Mouse (Mus musculus) splenic B cell, adult 2 months (primary cell): ENCODE data around the gene Ankrd6.

Experiments used
- DNase-seq: peaks from one replicate; pipeline ENCODE4 v3.0.0-alpha.2; 2011; ENCODE audit warnings: low read depth, low spot score
- H3K27me3 ChIP-seq: 2 replicates; pipeline ENCODE4 v1.6.1; 2012; ENCODE audit warnings: mild to moderate bottlenecking, low read length, moderate library complexity, mixed read lengths; ENCODE audit not compliant: control insufficient read depth, poor library complexity, insufficient read depth, severe bottlenecking
- H3K36me3 ChIP-seq: 2 replicates; pipeline ENCODE4 v1.6.1; 2012; ENCODE audit warnings: mild to moderate bottlenecking, low read length, moderate library complexity, mixed read lengths; ENCODE audit not compliant: control insufficient read depth, poor library complexity, insufficient read depth, severe bottlenecking

The Ankrd6 gene

DNA sequence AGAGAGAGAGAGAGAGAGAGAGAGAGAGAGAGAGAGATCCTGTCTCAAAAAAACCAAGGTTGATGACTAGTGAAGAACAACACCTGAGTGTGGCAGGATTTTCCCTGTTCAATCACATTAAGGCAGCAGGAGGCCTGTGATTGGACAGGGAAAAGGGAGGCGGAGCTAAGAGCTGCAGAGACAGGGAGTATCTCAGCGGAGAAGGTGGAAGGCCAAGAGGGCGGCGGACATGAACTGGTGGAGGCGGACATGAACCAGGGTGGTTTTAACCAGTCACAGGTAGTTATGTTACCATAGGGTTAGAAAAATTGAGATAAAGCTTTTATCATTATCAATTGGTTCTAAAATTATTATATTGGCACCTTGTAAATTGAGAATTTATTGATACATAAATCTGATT is 20.9 kb downstream of the Ankrd6 start:
- Histone ChIP-seq H3K36me3 (no peaks in the 10 kb centered on the region), H3K27me3 (no peaks in the 10 kb centered on the region)
- no peak for DNase-seq

DNA sequence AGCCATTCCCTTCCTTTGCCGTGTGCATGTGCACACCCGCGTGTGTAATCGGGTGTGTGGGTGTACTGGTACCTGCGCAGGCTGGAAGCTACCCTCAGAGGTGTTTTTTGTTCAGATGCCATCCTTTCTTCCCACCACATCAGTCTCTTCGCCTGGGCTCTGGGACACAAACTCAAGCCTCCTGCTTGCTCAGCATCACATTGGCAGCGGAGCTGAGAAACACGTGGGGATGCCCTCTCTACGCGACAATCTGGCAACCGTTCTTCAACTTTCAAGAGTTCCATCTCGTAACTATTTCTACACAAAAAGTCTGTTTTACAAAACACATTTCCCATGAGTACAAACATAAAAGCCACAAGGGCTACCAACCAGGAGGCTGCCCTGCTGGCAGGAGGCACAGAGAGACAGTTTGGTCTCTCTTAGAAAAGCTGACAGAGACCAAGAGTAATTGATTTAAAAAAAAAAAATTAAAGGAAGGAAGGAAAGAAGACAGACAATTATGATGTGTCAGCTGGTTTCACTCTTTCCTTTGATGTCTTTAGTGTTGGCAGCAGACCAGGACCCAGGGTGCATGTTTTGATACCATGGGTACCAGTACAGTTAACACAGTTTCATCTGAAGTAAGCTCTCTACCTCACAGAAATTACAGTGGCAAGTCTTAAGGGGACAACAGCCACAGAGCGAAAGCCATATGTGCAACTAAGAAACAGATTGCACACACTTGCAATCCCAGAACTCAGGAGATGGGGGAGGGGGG is 21.8 kb downstream of the Ankrd6 start:
- no peaks in the 10 kb centered on the region for H3K36me3 ChIP-seq
- H3K27me3 ChIP-seq, result no peaks in the 10 kb centered on the region
- DNase-seq, result no peak

DNA sequence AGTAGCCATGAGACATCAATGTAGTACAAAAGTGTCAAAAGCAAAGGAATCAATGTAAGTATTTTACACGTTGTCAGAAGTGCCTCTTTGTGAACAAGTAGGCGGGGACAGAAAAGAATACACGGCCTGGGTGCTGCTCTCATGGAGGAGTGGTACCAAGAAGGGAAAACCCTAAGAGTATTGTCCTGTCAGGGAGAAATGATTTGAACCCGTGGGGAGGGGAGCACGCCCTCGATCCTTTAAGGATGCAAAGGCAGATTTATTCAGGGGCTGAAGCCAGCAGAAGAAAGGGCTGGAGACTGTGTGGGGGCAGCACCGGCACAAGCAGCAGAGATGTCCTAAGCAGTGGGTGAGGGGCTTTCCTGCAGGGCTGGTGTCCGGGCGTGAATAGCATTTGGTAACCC is 26.7 kb downstream of the Ankrd6 start:
- Histone ChIP-seq H3K27me3 (no peaks in the 10 kb centered on the region), H3K36me3 (no peaks in the 10 kb centered on the region)
- DNase-seq, result no peak

DNA sequence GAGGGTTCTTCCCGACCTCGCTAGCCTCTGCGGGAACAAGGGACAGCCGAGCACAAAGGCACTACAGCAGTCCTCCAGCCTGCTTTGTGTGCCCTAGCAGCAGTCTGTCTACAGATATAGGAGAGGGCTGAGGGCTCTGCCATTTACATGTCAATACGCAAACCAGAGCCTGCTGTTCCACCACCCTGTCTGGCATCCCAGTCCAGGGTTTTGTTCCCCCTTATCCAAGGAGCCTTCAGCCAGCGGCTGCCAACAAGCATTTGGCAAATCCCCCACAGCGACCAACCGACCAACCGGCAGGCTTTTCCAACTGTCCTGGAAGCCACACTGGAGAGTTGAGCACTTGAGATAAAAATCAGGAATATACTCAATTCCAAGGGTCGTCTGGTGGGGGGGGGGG is 27.2 kb downstream of the Ankrd6 start:
- DNase-seq, result no peak
- no peaks in the 10 kb centered on the region for H3K36me3 ChIP-seq

GRCm38 (mm10) chr4:32922871-32923270 is 27.8 kb downstream of the Ankrd6 start:
- Histone ChIP-seq H3K36me3 (no peaks in the 10 kb centered on the region), H3K27me3 (no peaks in the 10 kb centered on the region)
- DNase-seq, result no peak

More for the DNA sequence above, 27.2 kb downstream of the Ankrd6 start:
- no peaks in the 10 kb centered on the region for H3K27me3 ChIP-seq

GRCm38 (mm10) chr4:32920863-32921262 is 29.8 kb downstream of the Ankrd6 start:
- Histone ChIP-seq H3K27me3 (no peaks in the 10 kb centered on the region), H3K36me3 (no peaks in the 10 kb centered on the region)
- DNase-seq, result no peak

GRCm38 (mm10) chr4:32918571-32918970 is 32.1 kb downstream of the Ankrd6 start:
- DNase-seq, result no peak
- Histone ChIP-seq H3K36me3 (no peaks in the 10 kb centered on the region), H3K27me3 (no peaks in the 10 kb centered on the region)

DNA sequence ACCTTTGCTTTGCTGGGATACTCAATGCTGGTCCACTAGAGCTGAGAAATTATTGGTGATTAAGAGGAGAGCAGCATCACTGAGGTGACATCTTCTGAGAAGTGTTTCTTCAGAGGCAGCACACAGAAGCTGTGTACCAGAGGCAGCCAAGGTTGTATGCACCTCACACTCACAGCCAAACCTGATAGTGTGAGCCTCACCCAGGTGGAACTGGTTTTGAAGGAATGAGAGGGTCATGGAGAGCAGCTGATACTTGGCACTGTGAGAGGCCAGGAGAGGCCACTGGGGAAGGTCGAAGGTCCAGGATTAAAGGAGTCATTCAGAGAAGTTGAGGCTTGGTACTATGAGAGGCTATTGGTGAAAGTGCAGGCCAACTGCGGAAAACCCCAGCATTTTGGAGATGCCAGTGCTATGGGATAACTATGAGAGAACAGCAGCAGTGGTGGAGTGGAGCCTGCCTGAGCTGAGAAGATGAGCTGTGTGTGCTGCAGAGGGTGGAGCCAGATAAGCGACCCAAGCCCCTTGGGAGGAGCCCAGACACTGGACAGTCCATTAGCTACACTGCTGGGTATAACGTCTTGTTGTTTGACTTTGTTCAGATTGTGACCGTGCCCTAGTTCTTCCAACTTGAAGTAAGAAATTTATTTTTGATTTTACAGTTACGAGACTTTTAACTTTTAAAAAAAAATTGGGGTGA is 33.8 kb downstream of the Ankrd6 start:
- Histone ChIP-seq H3K36me3 (no peaks in the 10 kb centered on the region), H3K27me3 (no peaks in the 10 kb centered on the region)
- no peak for DNase-seq

DNA sequence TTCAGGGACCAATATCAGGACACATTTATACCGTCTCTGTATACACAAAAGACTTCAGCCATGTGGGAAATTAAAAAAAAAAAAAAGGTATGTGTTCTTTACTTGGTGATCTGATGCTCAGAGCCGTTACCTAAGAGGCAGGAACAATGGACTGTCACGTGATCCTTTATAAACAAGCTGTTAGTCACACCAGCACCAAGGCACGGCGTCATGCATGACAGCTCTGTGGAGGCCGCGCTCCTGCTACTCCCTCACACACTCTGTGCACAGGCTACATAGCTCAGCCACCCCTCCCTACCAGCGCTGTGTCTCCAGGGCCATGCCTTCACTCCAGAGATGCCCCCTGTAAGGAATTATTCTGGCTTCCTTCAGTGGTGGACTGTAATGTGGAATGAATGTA is 34.7 kb downstream of the Ankrd6 start:
- no peak for DNase-seq
- Histone ChIP-seq H3K36me3 (no peaks in the 10 kb centered on the region), H3K27me3 (no peaks in the 10 kb centered on the region)

- Histone ChIP-seq H3K36me3 (no peaks in the 10 kb centered on the region), H3K27me3 (no peaks in the 10 kb centered on the region)
- DNase-seq, result no peak
Observed at GRCm38 (mm10) chr4:32909996-32910395, 40.6 kb downstream of the Ankrd6 start.

- H3K27me3 ChIP-seq, result no peaks in the 10 kb centered on the region
- DNase-seq, result no peak
- H3K36me3 ChIP-seq, result no peaks in the 10 kb centered on the region
Observed at GRCm38 (mm10) chr4:32909241-32909979, 41.2 kb downstream of the Ankrd6 start.

DNA sequence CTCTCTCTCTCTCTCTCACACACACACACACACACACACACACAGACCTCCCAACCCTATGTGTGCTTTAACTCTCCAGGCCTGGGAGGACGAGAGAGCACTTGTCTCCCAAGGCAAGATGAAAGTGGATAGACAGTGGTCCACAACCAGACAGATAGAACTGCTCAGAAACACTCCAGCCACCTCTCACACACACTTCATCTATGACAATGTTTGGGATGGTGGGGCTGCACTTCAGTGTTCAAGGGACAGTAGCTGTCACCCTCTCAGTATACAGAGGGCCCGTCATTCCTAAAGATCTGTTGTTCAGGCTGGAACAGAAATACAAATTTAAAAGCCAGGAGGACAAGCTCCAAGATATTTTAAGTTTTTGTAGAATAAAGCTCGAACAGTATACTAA is 43.0 kb downstream of the Ankrd6 start:
- Histone ChIP-seq H3K27me3 (no peaks in the 10 kb centered on the region), H3K36me3 (no peaks in the 10 kb centered on the region)
- DNase-seq, result no peak

- peak; percentile 37 for DNase-seq
- no peaks in the 10 kb centered on the region for H3K27me3 ChIP-seq
- H3K36me3 ChIP-seq, result no peaks in the 10 kb centered on the region
Observed at GRCm38 (mm10) chr4:32906627-32907026, 44.0 kb downstream of the Ankrd6 start.

DNA sequence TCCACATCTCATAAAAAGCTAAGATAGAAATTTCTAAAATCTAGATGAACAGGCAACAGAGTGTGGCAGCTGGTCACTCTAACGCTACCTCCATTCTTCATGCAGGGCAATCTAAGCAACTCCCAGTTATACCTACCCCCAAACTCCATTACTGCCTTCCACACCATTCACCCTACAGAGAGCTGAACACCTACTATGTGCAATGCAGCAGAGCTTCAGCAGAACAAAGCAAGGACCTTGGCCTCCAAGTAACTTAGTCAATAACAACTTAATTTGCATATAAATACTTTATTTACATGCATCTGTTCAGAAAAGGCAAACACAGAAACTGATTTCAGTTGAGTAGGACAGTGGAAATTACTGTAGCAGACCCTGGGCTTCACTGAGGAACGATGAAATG is 44.7 kb downstream of the Ankrd6 start:
- H3K36me3 ChIP-seq, result no peaks in the 10 kb centered on the region
- DNase-seq, result no peak
- H3K27me3 ChIP-seq, result no peaks in the 10 kb centered on the region

GRCm38 (mm10) chr4:32905381-32905780 is 45.3 kb downstream of the Ankrd6 start:
- DNase-seq, result no peak
- Histone ChIP-seq H3K36me3 (no peaks in the 10 kb centered on the region), H3K27me3 (no peaks in the 10 kb centered on the region)
